Mouse (Mus musculus) liver, postnatal 0 days (tissue): ENCODE results near the gene Nedd9. TPM values are rescaled to one million over a fixed set of nuclear protein-coding genes. Genes with fewer than 3 reads are reported as not detected.

Experiments used
- ATAC-seq: fragments of 200-750 bp; cut with Nextera tagmentation; 2 replicates; pipeline ENCODE4 v1.8.0; 2017; ENCODE audit warnings: mild to moderate bottlenecking, moderate library complexity
- DNase-seq: peaks from one replicate; pipeline ENCODE4 v3.0.0-alpha.2; 2016
- H3K27ac ChIP-seq: fragments of 300-500 bp; sonication (generic); 2 replicates; pipeline ENCODE4 v1.5.1; 2014; ENCODE audit warnings: antibody characterized with exemption, moderate library complexity, mild to moderate bottlenecking, low read depth
- H3K27me3 ChIP-seq: fragments of 300-500 bp; sonication (generic); 2 replicates; pipeline ENCODE4 v1.6.1; 2014; ENCODE audit warnings: low read length, control low read depth, mixed read lengths; ENCODE audit not compliant: insufficient read depth
- H3K36me3 ChIP-seq: fragments of 300-500 bp; sonication (generic); replicated peaks from 2 replicates; pipeline ENCODE4 v1.6.1; 2014; ENCODE audit warnings: mild to moderate bottlenecking, control low read depth, low read length, moderate library complexity, mixed read lengths; ENCODE audit not compliant: insufficient read depth
- H3K4me1 ChIP-seq: fragments of 300-500 bp; sonication (generic); 2 replicates; pipeline ENCODE4 v1.6.1; 2014; ENCODE audit warnings: antibody characterized with exemption, mild to moderate bottlenecking, control low read depth; ENCODE audit not compliant: insufficient read depth
- H3K4me2 ChIP-seq: fragments of 300-500 bp; sonication (generic); 2 replicates; pipeline ENCODE4 v1.6.1; 2014; ENCODE audit warnings: low read depth, mild to moderate bottlenecking, low read length, moderate library complexity, mixed read lengths
- H3K4me3 ChIP-seq: fragments of 300-500 bp; sonication (generic); 2 replicates; pipeline ENCODE4 v1.5.1; 2014; ENCODE audit warnings: low read depth, low read length
- H3K9ac ChIP-seq: fragments of 300-500 bp; sonication (generic); replicated peaks from 2 replicates; pipeline ENCODE4 v1.6.1; 2014; ENCODE audit warnings: mild to moderate bottlenecking, moderate library complexity
- H3K9me3 ChIP-seq: fragments of 300-500 bp; sonication (generic); 2 replicates; pipeline ENCODE4 v1.6.1; 2016; ENCODE audit warnings: mild to moderate bottlenecking, control low read depth, low read length, mixed read lengths
- CTCF ChIP-seq: sonication (generic); IDR thresholded peaks from 2 replicates; pipeline ENCODE4 v1.5.1; 2016; ENCODE audit warnings: antibody characterized with exemption, low read depth
- EP300 ChIP-seq: IDR thresholded peaks from 2 replicates; pipeline ENCODE4 v1.6.1; 2016; ENCODE audit warnings: antibody characterized with exemption, low read depth, mild to moderate bottlenecking
- WGBS: fragments of 180-500 bp; shearing (Covaris S2); extraction: QIAGEN DNeasy Blood & Tissue Kit; methylation state at CpG from one replicate; pipeline ENCODE4 v1.1.7; 2014; ENCODE audit not compliant: insufficient replicate concordance; 5-methylcytosine and 5-hydroxymethylcytosine counted together
- polyA plus RNA-seq: library from polyadenylated mRNA; unstranded; fragments of >200 nt; fragmentation: Nextera tagmentation; extraction: Ambion mirVana; gene quantifications from 2 replicates; pipeline ENCODE4 v1.2.1, GENCODE M21; 2015

Gene Nedd9
- polyA plus RNA-seq, 1 experiment from 2014 or later = 6.9 TPM

GRCm38 (mm10) chr13:41456292-41457029 lies 30.7 kb downstream of the Nedd9 start:
- H3K27ac ChIP-seq = no peak overlapping the region
- ATAC-seq = no peak
- no peaks in the 10 kb centered on the region; the same call in 1 of the 2 replicates for H3K4me1 ChIP-seq

GRCm38 (mm10) chr13:41453227-41454193 lies 33.7 kb downstream of the Nedd9 start:
- Histone ChIP-seq H3K9me3 (no peaks in the 10 kb centered on the region), H3K4me3 (no peak overlapping the region), H3K27ac (no peak overlapping the region), H3K36me3 (no peaks in the 10 kb centered on the region), H3K4me2 (no peak overlapping the region), H3K4me1 (peaks cover 7% of the 10 kb centered on the region; the same call in 1 of the 2 replicates), H3K9ac (no peak overlapping the region), H3K27me3 (no peaks in the 10 kb centered on the region)
- DNase-seq (no peak), ATAC-seq (no peak)
- TF ChIP-seq EP300 (no peak), CTCF (no peak)
- WGBS = 82% methylated on average over 15 of the region's 15 CpGs

More at GRCm38 (mm10) chr13:41456292-41457029, 30.7 kb downstream of the Nedd9 start:
- no peak for TF ChIP-seq CTCF
- no peak for TF ChIP-seq EP300
- 66% methylated on average over 14 of the region's 14 CpGs for WGBS
- Histone ChIP-seq H3K4me2 (no peak overlapping the region), H3K27me3 (no peaks in the 10 kb centered on the region), H3K36me3 (no peaks in the 10 kb centered on the region), H3K4me3 (no peak overlapping the region), H3K9ac (no peak overlapping the region), H3K9me3 (no peaks in the 10 kb centered on the region)
- no peak for DNase-seq

- H3K4me3 ChIP-seq = no peak overlapping the region
- H3K4me1 ChIP-seq = peaks cover 7% of the 10 kb centered on the region; the same call in 1 of the 2 replicates
- no peaks in the 10 kb centered on the region for H3K9me3 ChIP-seq
- H3K4me2 ChIP-seq = no peak overlapping the region
- H3K27me3 ChIP-seq = no peaks in the 10 kb centered on the region
- H3K36me3 ChIP-seq = no peaks in the 10 kb centered on the region
- H3K9ac ChIP-seq = no peak overlapping the region
- WGBS = 82% methylated on average over 6 of the region's 6 CpGs
- DNase-seq (no peak), ATAC-seq (no peak)
- TF ChIP-seq EP300 (no peak), CTCF (no peak)
- H3K27ac ChIP-seq = no peak overlapping the region
Measured at GRCm38 (mm10) chr13:41450821-41451220, 36.3 kb downstream of the Nedd9 start.

GRCm38 (mm10) chr13:41449211-41449610 lies 38.0 kb downstream of the Nedd9 start:
- Histone ChIP-seq H3K4me2 (no peak overlapping the region), H3K4me3 (no peak overlapping the region), H3K27me3 (no peaks in the 10 kb centered on the region), H3K27ac (no peak overlapping the region), H3K9ac (no peak overlapping the region), H3K36me3 (no peaks in the 10 kb centered on the region), H3K9me3 (no peaks in the 10 kb centered on the region), H3K4me1 (peaks cover 7% of the 10 kb centered on the region; the same call in 1 of the 2 replicates)
- DNase-seq (no peak), ATAC-seq (no peak)
- TF ChIP-seq CTCF (no peak), EP300 (no peak)
- WGBS = 70% methylated on average over 2 of the region's 2 CpGs

- no peak for DNase-seq
- no peaks in the 10 kb centered on the region for H3K27me3 ChIP-seq
- no peak for TF ChIP-seq CTCF
- no peak for TF ChIP-seq EP300
- WGBS = 68% methylated on average over 6 of the region's 6 CpGs
- H3K9ac ChIP-seq = no peak overlapping the region
- no peak for ATAC-seq
- H3K27ac ChIP-seq = no peak overlapping the region
- no peak overlapping the region for H3K4me2 ChIP-seq
- H3K9me3 ChIP-seq = no peaks in the 10 kb centered on the region
- peaks cover 7% of the 10 kb centered on the region; the same call in 1 of the 2 replicates for H3K4me1 ChIP-seq
- no peak overlapping the region for H3K4me3 ChIP-seq
- no peaks in the 10 kb centered on the region for H3K36me3 ChIP-seq
Measured at GRCm38 (mm10) chr13:41447209-41447608, 40.0 kb downstream of the Nedd9 start.

GRCm38 (mm10) chr13:41446591-41446990 lies 40.6 kb downstream of the Nedd9 start:
- H3K9ac ChIP-seq = no peak overlapping the region
- H3K4me3 ChIP-seq = no peak overlapping the region
- no peak overlapping the region for H3K27ac ChIP-seq
- no peaks in the 10 kb centered on the region for H3K9me3 ChIP-seq
- H3K27me3 ChIP-seq = no peaks in the 10 kb centered on the region
- ATAC-seq = no peak
- DNase-seq = no peak
- TF ChIP-seq EP300 (no peak), CTCF (no peak)
- peaks cover 7% of the 10 kb centered on the region; the same call in 1 of the 2 replicates for H3K4me1 ChIP-seq
- 82% methylated on average over 1 of the region's 1 CpGs for WGBS
- no peak overlapping the region for H3K4me2 ChIP-seq
- no peaks in the 10 kb centered on the region for H3K36me3 ChIP-seq
